Mouse (Mus musculus) forebrain, embryonic 16.5 days (tissue): ENCODE measurements at regions not wholly inside any gene's neighbourhood (a gene's known extent, or its start where the extent isn't known, plus 50 kb on each side); places are given as distances from the start of the nearest gene placed in this dataset.
"Not testable (repeated sequence)": the region's sequence is repeated elsewhere in the genome, so short reads cannot be mapped to it uniquely, and the experiment has no call there.

Experiments used
- ATAC-seq: fragments of 200-750 bp; cut with Nextera tagmentation; 2 replicates; pipeline ENCODE4 v1.8.0; 2017; ENCODE audit warnings: mild to moderate bottlenecking, moderate library complexity
- H3K27ac ChIP-seq: fragments of 300-500 bp; sonication (generic); 2 replicates; pipeline ENCODE4 v1.5.1; 2014; ENCODE audit warnings: low read length, control low read depth
- H3K27me3 ChIP-seq: fragments of 300-500 bp; sonication (generic); replicated peaks from 2 replicates; pipeline ENCODE4 v1.6.1; 2014; ENCODE audit warnings: low read length; ENCODE audit not compliant: control insufficient read depth, insufficient read depth
- H3K36me3 ChIP-seq: fragments of 300-500 bp; sonication (generic); 2 replicates; pipeline ENCODE4 v1.6.1; 2014; ENCODE audit not compliant: control insufficient read depth, insufficient read depth
- H3K4me1 ChIP-seq: fragments of 300-500 bp; sonication (generic); replicated peaks from 2 replicates; pipeline ENCODE4 v1.6.1; 2014; ENCODE audit warnings: low read length; ENCODE audit not compliant: control insufficient read depth, insufficient read depth
- H3K4me2 ChIP-seq: fragments of 300-500 bp; sonication (generic); 2 replicates; pipeline ENCODE4 v1.6.1; 2014; ENCODE audit warnings: mild to moderate bottlenecking, low read length, control low read depth
- H3K4me3 ChIP-seq: fragments of 300-500 bp; sonication (generic); replicated peaks from 2 replicates; pipeline ENCODE4 v1.5.1; 2014; ENCODE audit warnings: mild to moderate bottlenecking, low read length, control low read depth
- H3K9ac ChIP-seq: fragments of 300-500 bp; sonication (generic); replicated peaks from 2 replicates; pipeline ENCODE4 v1.6.1; 2014; ENCODE audit warnings: low read depth, low read length, control low read depth
- H3K9me3 ChIP-seq: fragments of 300-500 bp; sonication (generic); 2 replicates; pipeline ENCODE4 v1.6.1; 2016; ENCODE audit warnings: low read length; ENCODE audit not compliant: control insufficient read depth
- WGBS: fragments of 180-500 bp; shearing (Covaris S2); extraction: QIAGEN DNeasy Blood & Tissue Kit; methylation state at CpG from one replicate; pipeline ENCODE4 v1.1.7; 2014; 5-methylcytosine and 5-hydroxymethylcytosine counted together

- no peak overlapping the region for H3K4me3 ChIP-seq
- WGBS: 96% methylated on average over 1 of the region's 1 CpGs
- no peak overlapping the region for H3K9ac ChIP-seq
- H3K36me3 ChIP-seq: no peaks in the 10 kb centered on the region
- no peak for ATAC-seq
- H3K9me3 ChIP-seq: no peaks in the 10 kb centered on the region
- H3K27ac ChIP-seq: no peak overlapping the region
- no peaks in the 10 kb centered on the region for H3K27me3 ChIP-seq
- H3K4me2 ChIP-seq: no peak overlapping the region
- H3K4me1 ChIP-seq: no peaks in the 10 kb centered on the region
These were observed 301.3 kb downstream of the Eepd1 start for GRCm38 (mm10) chr9:25782631-25783030.

GRCm38 (mm10) chr9:25795142-25795910 is 314.0 kb downstream of the Eepd1 start:
- Histone ChIP-seq H3K27me3 (no peaks in the 10 kb centered on the region), H3K9me3 (no peaks in the 10 kb centered on the region), H3K4me2 (no peak overlapping the region), H3K9ac (no peak overlapping the region), H3K27ac (no peak overlapping the region), H3K4me1 (no peaks in the 10 kb centered on the region), H3K4me3 (no peak overlapping the region), H3K36me3 (no peaks in the 10 kb centered on the region)
- no peak for ATAC-seq
- WGBS: 66% methylated on average over 8 of the region's 8 CpGs

- H3K4me1 ChIP-seq: no peaks in the 10 kb centered on the region
- no peaks in the 10 kb centered on the region; the same call in 1 of the 2 replicates for H3K9me3 ChIP-seq
- no peak for ATAC-seq
- no peak overlapping the region for H3K9ac ChIP-seq
- H3K27ac ChIP-seq: no peak overlapping the region
- no peak overlapping the region for H3K4me3 ChIP-seq
- no peaks in the 10 kb centered on the region for H3K36me3 ChIP-seq
- H3K27me3 ChIP-seq: no peaks in the 10 kb centered on the region
- H3K4me2 ChIP-seq: no peak overlapping the region
These were observed 328.2 kb downstream of the Eepd1 start for GRCm38 (mm10) chr9:25809562-25809961.

- Histone ChIP-seq H3K27ac (no peak overlapping the region), H3K4me1 (no peaks in the 10 kb centered on the region), H3K9me3 (no peaks in the 10 kb centered on the region), H3K4me2 (no peak overlapping the region), H3K9ac (no peak overlapping the region), H3K36me3 (no peaks in the 10 kb centered on the region), H3K4me3 (no peak overlapping the region), H3K27me3 (no peaks in the 10 kb centered on the region)
- ATAC-seq: no peak
These were observed 351.9 kb downstream of the Eepd1 start for GRCm38 (mm10) chr9:25833295-25833694.

- not testable (repeated sequence) for H3K36me3 ChIP-seq, H3K4me3 ChIP-seq, H3K4me1 ChIP-seq, ATAC-seq, H3K9ac ChIP-seq, H3K9me3 ChIP-seq, H3K4me2 ChIP-seq, H3K27me3 ChIP-seq, H3K27ac ChIP-seq
- 97% methylated on average over 2 of the region's 2 CpGs for WGBS
These were observed 368.6 kb downstream of the Eepd1 start for GRCm38 (mm10) chr9:25849914-25850313.

- ATAC-seq, H3K4me2 ChIP-seq, H3K27me3 ChIP-seq, H3K4me1 ChIP-seq, H3K36me3 ChIP-seq, H3K4me3 ChIP-seq, H3K27ac ChIP-seq, H3K9ac ChIP-seq, H3K9me3 ChIP-seq: not testable (repeated sequence)
- 48% methylated on average over 3 of the region's 3 CpGs for WGBS
These were observed 369.3 kb downstream of the Eepd1 start for GRCm38 (mm10) chr9:25850608-25851007.

GRCm38 (mm10) chr9:25854545-25854944 is 373.2 kb downstream of the Eepd1 start:
- Histone ChIP-seq H3K4me2 (no peak overlapping the region), H3K4me1 (no peaks in the 10 kb centered on the region), H3K9me3 (no peaks in the 10 kb centered on the region), H3K27me3 (no peaks in the 10 kb centered on the region), H3K27ac (no peak overlapping the region), H3K36me3 (no peaks in the 10 kb centered on the region), H3K9ac (no peak overlapping the region), H3K4me3 (no peak overlapping the region)
- ATAC-seq: no peak
- WGBS: 65% methylated on average over 1 of the region's 1 CpGs

- H3K36me3 ChIP-seq: no peaks in the 10 kb centered on the region
- no peaks in the 10 kb centered on the region for H3K4me1 ChIP-seq
- no peak overlapping the region for H3K4me3 ChIP-seq
- ATAC-seq: 0 out of 2 replicates have a peak, but pooled peaks have one; percentile 47
- H3K27ac ChIP-seq: no peak overlapping the region
- no peaks in the 10 kb centered on the region for H3K9me3 ChIP-seq
- H3K27me3 ChIP-seq: no peaks in the 10 kb centered on the region
- WGBS: 73% methylated on average over 2 of the region's 2 CpGs
- H3K4me2 ChIP-seq: no peak overlapping the region
- H3K9ac ChIP-seq: no peak overlapping the region
These were observed 388.9 kb downstream of the Eepd1 start for GRCm38 (mm10) chr9:25870260-25870659.

- no peaks in the 10 kb centered on the region for H3K27me3 ChIP-seq
- H3K27ac ChIP-seq: no peak overlapping the region
- no peak overlapping the region for H3K4me3 ChIP-seq
- peak; percentile 40; the same call in 1 of the 2 replicates for ATAC-seq
- H3K36me3 ChIP-seq: no peaks in the 10 kb centered on the region
- H3K4me1 ChIP-seq: no peaks in the 10 kb centered on the region
- no peaks in the 10 kb centered on the region for H3K9me3 ChIP-seq
- H3K4me2 ChIP-seq: no peak overlapping the region
- H3K9ac ChIP-seq: no peak overlapping the region
These were observed 415.1 kb downstream of the Eepd1 start for GRCm38 (mm10) chr9:25896333-25896905.
